Mouse (Mus musculus): ENCODE measurements around the gene Bsn. TPM values are rescaled to one million over a fixed set of nuclear protein-coding genes. Genes with fewer than 3 reads are reported as not detected.

Gene Bsn
- polyA plus RNA-seq, 1 experiment = 1.4 TPM

DNA sequence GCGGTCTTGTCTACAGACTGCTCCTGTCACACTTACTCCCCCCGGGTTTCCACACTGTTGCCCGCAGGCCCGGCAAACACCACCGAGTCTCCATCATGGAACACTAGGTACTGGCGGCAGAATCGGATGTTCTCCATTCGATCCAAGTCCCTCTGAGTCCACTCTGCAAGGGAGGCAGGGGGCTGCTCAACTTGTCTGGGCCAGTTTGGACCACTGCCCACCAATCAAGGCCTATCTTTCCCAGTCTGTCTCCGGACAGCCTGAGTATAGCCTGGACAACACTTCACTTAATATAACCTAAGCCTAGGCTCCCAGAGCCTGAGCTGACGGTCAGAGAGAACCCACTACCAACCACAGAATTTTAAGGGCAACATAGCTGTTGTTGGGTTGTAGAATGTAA, 96.6 kb downstream of the Bsn start:
- Histone ChIP-seq H3K4me3 (ENCODE audit: low read depth, low read length) (peak overlapping the region; percentile 94), H3K36me3 (ENCODE audit: control insufficient read depth, insufficient read depth, low read length) (peaks cover 43% of the 10 kb centered on the region), H3K4me1 (ENCODE audit: control insufficient read depth, insufficient read depth, insufficient read length, low read length) (peaks cover 5% of the 10 kb centered on the region), H3K27me3 (ENCODE audit: control insufficient read depth, insufficient read depth, low read length) (no peaks in the 10 kb centered on the region), H3K27ac (ENCODE audit: insufficient read depth, low read depth, low read length) (no peak overlapping the region)
- no peak for TF ChIP-seq CTCF (IDR thresholded peaks at IDR 0.05; ENCODE audit: extremely low read depth, insufficient read length, insufficient replicate concordance, low read depth, low read length)
- TF ChIP-seq POLR2A (IDR thresholded peaks at IDR 0.05; ENCODE audit: low read depth, low read length) = no peak
- 57% methylated on average over 10 of the region's 10 CpGs for WGBS

DNA sequence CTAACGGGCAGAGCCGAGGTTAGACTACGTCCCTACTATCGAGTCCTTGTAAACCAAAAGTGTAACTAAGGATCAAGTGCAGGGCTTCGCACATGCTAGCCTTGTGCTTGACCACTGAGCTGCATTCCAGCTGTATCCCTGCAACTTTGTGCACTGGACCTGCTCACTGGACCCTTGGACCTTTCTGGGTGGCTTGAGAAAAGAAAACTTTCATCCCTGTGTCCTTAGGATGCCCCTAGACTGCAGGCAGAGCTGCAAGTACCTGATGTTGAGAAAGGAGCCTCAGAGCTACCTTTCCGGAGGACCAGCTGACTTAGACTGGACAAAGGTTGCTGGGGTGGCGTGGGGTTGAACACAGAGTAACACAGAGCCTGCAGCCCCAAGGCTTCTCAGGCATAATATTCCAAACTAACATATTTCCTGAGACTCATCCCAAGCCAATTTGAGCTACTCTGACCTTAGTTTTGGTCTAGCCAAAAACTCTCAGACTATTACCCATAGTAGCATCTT, 99.5 kb downstream of the Bsn start:
- Histone ChIP-seq H3K27ac (ENCODE audit: insufficient read depth, low read depth, low read length) (no peak overlapping the region), H3K27me3 (ENCODE audit: control insufficient read depth, insufficient read depth, low read length) (no peaks in the 10 kb centered on the region), H3K36me3 (ENCODE audit: control insufficient read depth, insufficient read depth, low read length) (peaks cover 69% of the 10 kb centered on the region), H3K4me3 (ENCODE audit: low read depth, low read length) (no peak overlapping the region), H3K4me1 (ENCODE audit: control insufficient read depth, insufficient read depth, insufficient read length, low read length) (peaks cover 5% of the 10 kb centered on the region)
- no peak for TF ChIP-seq CTCF (IDR thresholded peaks at IDR 0.05; ENCODE audit: extremely low read depth, insufficient read length, insufficient replicate concordance, low read depth, low read length)
- TF ChIP-seq POLR2A (IDR thresholded peaks at IDR 0.05; ENCODE audit: low read depth, low read length) = no peak
- WGBS = 96% methylated on average over 7 of the region's 7 CpGs

DNA sequence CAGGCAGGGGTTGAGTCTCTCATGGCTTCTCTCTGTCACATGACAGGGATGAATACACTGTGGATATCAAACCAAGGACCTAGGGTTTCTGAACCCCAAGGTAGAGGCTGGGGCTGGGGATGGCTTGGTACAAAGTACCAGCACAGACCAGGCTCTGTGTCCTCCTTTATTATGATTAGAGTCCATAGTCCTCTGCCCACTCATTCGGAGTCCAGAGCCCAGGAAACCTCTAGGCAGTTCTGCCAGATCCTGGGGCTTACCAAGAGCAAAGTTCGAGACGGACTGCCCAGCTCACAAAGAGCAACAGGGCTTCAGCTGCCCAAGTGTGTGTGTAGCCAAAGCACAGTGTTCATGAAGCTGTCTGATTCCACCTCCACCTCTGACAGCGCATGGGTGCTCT, 104.9 kb downstream of the Bsn start:
- WGBS = 73% methylated on average over 4 of the region's 4 CpGs
- peaks cover 58% of the 10 kb centered on the region for H3K36me3 ChIP-seq (ENCODE audit: control insufficient read depth, insufficient read depth, low read length)
- TF ChIP-seq CTCF (IDR thresholded peaks at IDR 0.05; ENCODE audit: extremely low read depth, insufficient read length, insufficient replicate concordance, low read depth, low read length) (no peak), POLR2A (IDR thresholded peaks at IDR 0.05; ENCODE audit: low read depth, low read length) (no peak)
- H3K4me3 ChIP-seq (ENCODE audit: low read depth, low read length) = no peak overlapping the region
- H3K27me3 ChIP-seq (ENCODE audit: control insufficient read depth, insufficient read depth, low read length) = no peaks in the 10 kb centered on the region
- peak overlapping the region; percentile 81 for H3K27ac ChIP-seq (ENCODE audit: insufficient read depth, low read depth, low read length)
- H3K4me1 ChIP-seq (ENCODE audit: control insufficient read depth, insufficient read depth, insufficient read length, low read length) = peaks cover 25% of the 10 kb centered on the region

DNA sequence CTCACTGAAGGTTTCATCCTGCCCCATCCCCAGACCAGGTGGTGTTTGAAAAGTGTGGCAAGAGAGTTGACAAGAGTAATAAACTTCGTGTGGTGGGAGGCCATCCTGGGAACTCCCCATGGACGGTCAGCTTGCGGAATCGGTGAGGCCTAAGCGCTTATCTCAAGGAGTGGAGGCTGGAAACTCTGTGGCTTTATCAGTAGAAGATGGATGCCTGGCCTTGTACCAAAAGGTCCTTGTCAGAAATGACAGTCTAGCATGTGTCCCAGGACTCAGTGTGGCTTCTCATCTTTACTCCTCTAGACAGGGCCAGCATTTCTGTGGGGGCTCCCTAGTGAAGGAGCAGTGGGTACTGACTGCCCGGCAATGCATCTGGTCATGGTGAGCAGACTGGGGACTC, 106.6 kb downstream of the Bsn start:
- Histone ChIP-seq H3K36me3 (ENCODE audit: control insufficient read depth, insufficient read depth, low read length) (peaks cover 42% of the 10 kb centered on the region), H3K27me3 (ENCODE audit: control insufficient read depth, insufficient read depth, low read length) (no peaks in the 10 kb centered on the region), H3K4me3 (ENCODE audit: low read depth, low read length) (no peak overlapping the region), H3K4me1 (ENCODE audit: control insufficient read depth, insufficient read depth, insufficient read length, low read length) (peaks cover 29% of the 10 kb centered on the region), H3K27ac (ENCODE audit: insufficient read depth, low read depth, low read length) (no peak overlapping the region)
- 61% methylated on average over 6 of the region's 6 CpGs for WGBS
- no peak for TF ChIP-seq CTCF (IDR thresholded peaks at IDR 0.05; ENCODE audit: extremely low read depth, insufficient read length, insufficient replicate concordance, low read depth, low read length)

DNA sequence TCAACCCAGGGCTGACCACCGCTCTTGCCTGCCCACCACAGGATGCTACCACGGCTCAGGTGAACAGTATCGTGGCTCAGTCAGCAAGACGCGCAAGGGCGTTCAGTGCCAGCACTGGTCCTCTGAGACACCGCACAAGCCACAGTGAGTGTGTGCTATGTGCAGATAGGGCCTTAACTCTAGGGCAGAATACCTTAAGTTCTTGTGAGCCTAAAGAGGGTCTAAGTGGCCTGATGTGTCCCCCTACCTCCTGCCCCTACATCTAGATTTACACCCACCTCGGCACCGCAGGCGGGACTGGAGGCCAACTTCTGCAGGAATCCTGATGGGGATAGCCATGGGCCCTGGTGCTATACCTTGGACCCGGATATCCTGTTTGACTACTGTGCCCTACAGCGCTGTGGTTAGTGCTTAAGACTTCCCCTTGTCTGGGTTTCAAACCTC, 107.2 kb downstream of the Bsn start, which contains the start of gene Rnf123:
TSS of gene Rnf123 (minus strand) at position 359 of the 444 bp plus-strand sequence.
- TF ChIP-seq POLR2A (IDR thresholded peaks at IDR 0.05; ENCODE audit: low read depth, low read length) (no peak), CTCF (IDR thresholded peaks at IDR 0.05; ENCODE audit: extremely low read depth, insufficient read length, insufficient replicate concordance, low read depth, low read length) (no peak)
- H3K4me1 ChIP-seq (ENCODE audit: control insufficient read depth, insufficient read depth, insufficient read length, low read length) = peaks cover 33% of the 10 kb centered on the region
- H3K4me3 ChIP-seq (ENCODE audit: low read depth, low read length) = peak within 1 kb of the TSS; percentile 29
- H3K27me3 ChIP-seq (ENCODE audit: control insufficient read depth, insufficient read depth, low read length) = no peaks in the 10 kb centered on the region
- no peak within 1 kb of the TSS for H3K27ac ChIP-seq (ENCODE audit: insufficient read depth, low read depth, low read length)
- H3K36me3 ChIP-seq (ENCODE audit: control insufficient read depth, insufficient read depth, low read length) = peaks cover 37% of the 10 kb centered on the region
- 21% methylated on average over 12 of the region's 12 CpGs for WGBS

DNA sequence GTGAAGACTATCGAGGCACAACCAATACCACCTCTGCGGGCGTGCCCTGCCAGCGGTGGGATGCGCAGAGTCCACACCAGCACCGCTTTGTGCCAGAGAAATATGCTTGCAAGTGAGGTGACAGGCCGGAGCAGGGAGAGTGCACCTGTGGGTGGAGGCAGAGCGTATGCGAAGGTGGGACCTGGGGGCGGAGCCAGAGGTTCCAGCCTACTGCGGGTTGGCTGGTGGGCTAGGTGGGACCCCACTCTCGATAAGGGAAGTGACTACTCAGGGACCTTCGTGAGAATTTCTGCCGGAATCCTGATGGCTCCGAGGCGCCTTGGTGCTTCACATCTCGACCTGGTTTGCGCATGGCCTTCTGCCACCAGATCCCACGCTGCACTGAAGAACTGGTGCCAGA, 107.6 kb downstream of the Bsn start:
- TF ChIP-seq POLR2A (IDR thresholded peaks at IDR 0.05; ENCODE audit: low read depth, low read length) (no peak), CTCF (IDR thresholded peaks at IDR 0.05; ENCODE audit: extremely low read depth, insufficient read length, insufficient replicate concordance, low read depth, low read length) (no peak)
- Histone ChIP-seq H3K36me3 (ENCODE audit: control insufficient read depth, insufficient read depth, low read length) (peaks cover 34% of the 10 kb centered on the region), H3K4me3 (ENCODE audit: low read depth, low read length) (peak overlapping the region; percentile 29), H3K4me1 (ENCODE audit: control insufficient read depth, insufficient read depth, insufficient read length, low read length) (peaks cover 37% of the 10 kb centered on the region), H3K27ac (ENCODE audit: insufficient read depth, low read depth, low read length) (no peak overlapping the region), H3K27me3 (ENCODE audit: control insufficient read depth, insufficient read depth, low read length) (no peaks in the 10 kb centered on the region)
- WGBS = 9% methylated on average over 19 of the region's 19 CpGs

DNA sequence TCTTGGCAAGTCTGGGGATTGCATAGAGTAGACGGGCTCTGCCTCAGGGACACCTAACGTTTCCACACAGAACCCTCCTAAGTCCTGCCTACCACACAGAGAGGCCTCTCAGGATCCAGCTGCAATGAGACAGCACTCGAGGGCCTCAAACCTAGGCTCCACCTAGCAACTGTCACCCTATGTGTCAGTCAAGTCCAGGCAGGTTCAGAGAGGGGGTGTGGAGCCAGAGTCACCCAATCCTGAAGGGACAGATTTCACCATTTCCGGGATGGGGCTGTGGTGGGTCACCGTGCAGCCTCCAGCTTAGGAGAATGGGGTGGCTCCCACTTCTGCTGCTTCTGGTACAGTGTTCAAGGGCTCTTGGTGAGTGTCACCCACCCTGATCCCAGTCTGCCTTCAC, 110.0 kb downstream of the Bsn start, which contains the start of gene Mst1:
TSS of gene Mst1 (plus strand) at position 269 of the 400 bp plus-strand sequence.
- Histone ChIP-seq H3K36me3 (ENCODE audit: control insufficient read depth, insufficient read depth, low read length) (peaks cover 17% of the 10 kb centered on the region), H3K4me1 (ENCODE audit: control insufficient read depth, insufficient read depth, insufficient read length, low read length) (peaks cover 34% of the 10 kb centered on the region), H3K27ac (ENCODE audit: insufficient read depth, low read depth, low read length) (peak within 1 kb of the TSS; percentile 25; the same call in 1 of the 2 replicates), H3K27me3 (ENCODE audit: control insufficient read depth, insufficient read depth, low read length) (no peaks in the 10 kb centered on the region), H3K4me3 (ENCODE audit: low read depth, low read length) (peak within 1 kb of the TSS; percentile 78)
- TF ChIP-seq CTCF (IDR thresholded peaks at IDR 0.05; ENCODE audit: extremely low read depth, insufficient read length, insufficient replicate concordance, low read depth, low read length) = no peak
- TF ChIP-seq POLR2A (IDR thresholded peaks at IDR 0.05; ENCODE audit: low read depth, low read length) = no peak
- WGBS = 84% methylated on average over 5 of the region's 5 CpGs

Measured in small intestine, adult 2 months (tissue).